Mouse (Mus musculus) CH12.LX (cell line): ENCODE data around the gene Tssk2.
A peak's percentile ranks its signal among the peaks of the same experiment; 100 is the strongest.

Experiments
- CTCF ChIP-seq, 2 experiments: IDR thresholded peaks in 1 of 2; conservative IDR thresholded peaks in 1 of 2; 2 replicates each; pipeline ENCODE4 v1.5.1; 2011 to 2012; ENCODE audit warnings: low read depth in 2 of 2, low read length in 2 of 2, improper control_type of control experiment in 1 of 2, inconsistent platforms in 1 of 2, mild to moderate bottlenecking in 1 of 2, moderate library complexity in 1 of 2
- EP300 ChIP-seq: IDR thresholded peaks from 2 replicates; pipeline ENCODE4 v1.6.1; 2011; ENCODE audit warnings: low read length, improper control_type of control experiment
- GABPA ChIP-seq: IDR thresholded peaks from 2 replicates; pipeline ENCODE4 v1.6.1; 2012; ENCODE audit warnings: low read depth, low read length, improper control_type of control experiment, inconsistent platforms; ENCODE audit not compliant: insufficient replicate concordance
- HCFC1 ChIP-seq: IDR thresholded peaks from 2 replicates; pipeline ENCODE4 v1.6.1; 2012; ENCODE audit warnings: low read depth, mild to moderate bottlenecking, inconsistent platforms, low read length, improper control_type of control experiment
- MAFK ChIP-seq: IDR thresholded peaks from 2 replicates; pipeline ENCODE4 v1.6.1; 2011; ENCODE audit warnings: low read length, improper control_type of control experiment; ENCODE audit not compliant: insufficient replicate concordance
- MAZ ChIP-seq: IDR thresholded peaks from 2 replicates; pipeline ENCODE4 v1.6.1; 2012; ENCODE audit warnings: low read depth, mild to moderate bottlenecking, inconsistent platforms, low read length, improper control_type of control experiment, moderate library complexity
- MEF2A ChIP-seq: IDR thresholded peaks from 2 replicates; pipeline ENCODE4 v1.6.1; 2014; ENCODE audit warnings: low read depth, mild to moderate bottlenecking, inconsistent platforms, low read length, improper control_type of control experiment, borderline replicate concordance
- PAX5 ChIP-seq: IDR thresholded peaks from 2 replicates; pipeline ENCODE4 v1.6.1; 2012; ENCODE audit warnings: low read length, inconsistent platforms, mixed read lengths
- POLR2A ChIP-seq: IDR thresholded peaks from 2 replicates; pipeline ENCODE4 v1.6.1; 2011; ENCODE audit warnings: low read depth, mild to moderate bottlenecking, improper control_type of control experiment, low read length
- RCOR1 ChIP-seq: conservative IDR thresholded peaks from 2 replicates; pipeline ENCODE4 v1.6.1; 2012; ENCODE audit warnings: low read depth, mild to moderate bottlenecking, inconsistent platforms, low read length, improper control_type of control experiment
- TCF12 ChIP-seq: IDR thresholded peaks from 2 replicates; pipeline ENCODE4 v1.6.1; 2014; ENCODE audit warnings: low read depth, mild to moderate bottlenecking, inconsistent platforms, low read length, improper control_type of control experiment
- USF1 ChIP-seq: IDR thresholded peaks from 2 replicates; pipeline ENCODE4 v1.6.1; 2014; ENCODE audit warnings: low read depth, mild to moderate bottlenecking, inconsistent platforms, low read length, improper control_type of control experiment

DNA sequence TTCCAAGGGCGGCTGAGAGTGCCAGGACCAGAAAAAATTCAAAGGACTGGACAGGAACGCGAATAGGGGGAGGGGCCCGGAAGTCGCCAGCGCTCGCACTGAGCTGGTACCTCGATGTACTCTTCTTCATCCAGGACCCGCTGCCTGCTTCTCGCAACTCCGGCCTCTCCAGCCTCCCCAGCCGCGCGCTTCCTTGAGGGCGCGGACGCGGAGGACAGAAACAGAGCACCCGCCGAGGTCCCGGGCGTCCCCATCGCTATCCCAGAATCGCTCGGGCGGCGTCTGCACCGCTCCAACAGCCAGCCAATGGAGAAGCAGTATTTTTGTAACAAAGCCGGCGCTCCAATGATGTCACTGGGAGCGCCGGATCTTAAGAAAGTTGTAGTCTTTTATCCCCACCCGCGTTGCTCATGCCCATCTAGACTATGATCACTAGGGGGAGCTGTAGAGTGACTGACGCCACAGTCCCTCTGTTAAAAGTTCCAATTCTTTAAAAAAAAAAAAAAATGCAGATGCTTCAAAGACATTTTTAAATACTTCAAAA lies 12.7 kb downstream of the Tssk2 start, which contains the start of gene Ess2:
- TF ChIP-seq CTCF (conservative IDR thresholded peaks at IDR 0.05 in 1 of 2, IDR thresholded peaks at IDR 0.05 in 1 of 2; ENCODE audit: low read depth in 2 of 2, low read length in 2 of 2) (peak; percentile 66 to 96), HCFC1 (peak; percentile 99), GABPA (peak; percentile 56; the same call in 1 of the 2 replicates), MAFK (no peak), USF1 (no peak), MAZ (peak; percentile 61; the same call in 1 of the 2 replicates), TCF12 (peak; percentile 64; the same call in 1 of the 2 replicates), MEF2A (peak; percentile 77), PAX5 (no peak), RCOR1 (0 out of 2 replicates have a peak, but pooled peaks have one; percentile 42), EP300 (no peak), POLR2A (peak; percentile 92)
